Mouse (Mus musculus) urinary bladder, adult 2 months (tissue): ENCODE results near the gene Tmem231. TPM values are rescaled to one million over a fixed set of nuclear protein-coding genes. Genes with fewer than 3 reads are reported as not detected.

Experiments
- DNase-seq: peaks from one replicate; pipeline ENCODE4 v3.0.0; 2022; ENCODE audit warnings: low spot score
- polyA plus RNA-seq: library from polyadenylated mRNA; depleted of rRNA; stranded (reverse); fragments of >200 nt; gene quantifications from 2 replicates; pipeline ENCODE4 v1.2.3, GENCODE M21; 2012

Gene Tmem231
- polyA plus RNA-seq, 1 experiment: 8.1 TPM

GRCm38 (mm10) chr8:111905500-111906121, 28.1 kb downstream of the Tmem231 start:
- no peak for DNase-seq

- no peak for DNase-seq
Observed at GRCm38 (mm10) chr8:111902080-111902479, 31.6 kb downstream of the Tmem231 start.

- no peak for DNase-seq
Observed at GRCm38 (mm10) chr8:111898586-111898985, 35.1 kb downstream of the Tmem231 start.

- DNase-seq: no peak
Observed at GRCm38 (mm10) chr8:111894955-111895354, 38.7 kb downstream of the Tmem231 start.

GRCm38 (mm10) chr8:111892615-111893014, 41.1 kb downstream of the Tmem231 start:
- DNase-seq: no peak

GRCm38 (mm10) chr8:111891983-111892382, 41.7 kb downstream of the Tmem231 start:
- DNase-seq: no peak

- no peak for DNase-seq
Observed at GRCm38 (mm10) chr8:111890911-111891303, 42.8 kb downstream of the Tmem231 start.

GRCm38 (mm10) chr8:111889931-111890910, 43.5 kb downstream of the Tmem231 start:
- no peak for DNase-seq

- no peak for DNase-seq
Observed at GRCm38 (mm10) chr8:111888091-111888650, 45.5 kb downstream of the Tmem231 start.

GRCm38 (mm10) chr8:111887479-111887878, 46.2 kb downstream of the Tmem231 start:
- no peak for DNase-seq

- no peak for DNase-seq
Observed at GRCm38 (mm10) chr8:111883615-111884014, 50.1 kb downstream of the Tmem231 start.

GRCm38 (mm10) chr8:111881591-111881990, 52.1 kb downstream of the Tmem231 start:
- no peak for DNase-seq

- DNase-seq: no peak
Observed at GRCm38 (mm10) chr8:111877711-111878110, 56.0 kb downstream of the Tmem231 start.

GRCm38 (mm10) chr8:111876355-111876948, 57.2 kb downstream of the Tmem231 start, which contains the start of gene Tmem170:
Gene Tmem170, minus strand, starts transcription at chr8:111876750.
- DNase-seq: peak; percentile 97

GRCm38 (mm10) chr8:111875758-111876157, 57.9 kb downstream of the Tmem231 start:
- DNase-seq: no peak

- no peak for DNase-seq
Observed at GRCm38 (mm10) chr8:111871278-111871677, 62.4 kb downstream of the Tmem231 start.

GRCm38 (mm10) chr8:111870379-111870778, 63.3 kb downstream of the Tmem231 start:
- DNase-seq: no peak

GRCm38 (mm10) chr8:111868664-111869063, 65.0 kb downstream of the Tmem231 start:
- DNase-seq: no peak

- DNase-seq: no peak
Observed at GRCm38 (mm10) chr8:111865857-111866256, 67.8 kb downstream of the Tmem231 start.

- DNase-seq: no peak
Observed at GRCm38 (mm10) chr8:111865130-111865852, 68.4 kb downstream of the Tmem231 start.

GRCm38 (mm10) chr8:111864648-111865047, 69.0 kb downstream of the Tmem231 start:
- DNase-seq: no peak
